Mouse (Mus musculus) small intestine, adult 2 months (tissue): ENCODE measurements around the gene Cse1l.

ENCODE experiments used
- CTCF ChIP-seq: fragments of 200-500 bp; IDR thresholded peaks from 2 replicates; pipeline ENCODE4 v1.5.1; 2012; ENCODE audit warnings: low read depth, mild to moderate bottlenecking, control low read depth, inconsistent platforms, low read length, moderate library complexity, mixed read lengths; ENCODE audit not compliant: insufficient replicate concordance, insufficient read length; ENCODE audit errors: extremely low read depth
- POLR2A ChIP-seq: fragments of 200-500 bp; IDR thresholded peaks from 2 replicates; pipeline ENCODE4 v1.6.1; 2012; ENCODE audit warnings: low read depth, mild to moderate bottlenecking, control low read depth, inconsistent platforms, low read length, moderate library complexity

- TF ChIP-seq POLR2A, result no peak
- TF ChIP-seq CTCF, result no peak
Observed at GRCm38 (mm10) chr2:166995021-166995795, 89.4 kb downstream of the Cse1l start.
